Mouse (Mus musculus): Measurements from ENCODE around the gene Paf1.

- TF ChIP-seq POLR2A (IDR thresholded peaks at IDR 0.05; ENCODE audit: control insufficient read depth, low read depth, low read length) = no peak
- TF ChIP-seq CTCF (IDR thresholded peaks at IDR 0.05; ENCODE audit: control insufficient read depth, insufficient read depth, insufficient replicate concordance, low read depth, low read length) = no peak
Observed at GRCm38 (mm10) chr7:28410841-28411475, 18.2 kb downstream of the Paf1 start.
